Mouse (Mus musculus): ENCODE measurements around the gene Card10.

DNA sequence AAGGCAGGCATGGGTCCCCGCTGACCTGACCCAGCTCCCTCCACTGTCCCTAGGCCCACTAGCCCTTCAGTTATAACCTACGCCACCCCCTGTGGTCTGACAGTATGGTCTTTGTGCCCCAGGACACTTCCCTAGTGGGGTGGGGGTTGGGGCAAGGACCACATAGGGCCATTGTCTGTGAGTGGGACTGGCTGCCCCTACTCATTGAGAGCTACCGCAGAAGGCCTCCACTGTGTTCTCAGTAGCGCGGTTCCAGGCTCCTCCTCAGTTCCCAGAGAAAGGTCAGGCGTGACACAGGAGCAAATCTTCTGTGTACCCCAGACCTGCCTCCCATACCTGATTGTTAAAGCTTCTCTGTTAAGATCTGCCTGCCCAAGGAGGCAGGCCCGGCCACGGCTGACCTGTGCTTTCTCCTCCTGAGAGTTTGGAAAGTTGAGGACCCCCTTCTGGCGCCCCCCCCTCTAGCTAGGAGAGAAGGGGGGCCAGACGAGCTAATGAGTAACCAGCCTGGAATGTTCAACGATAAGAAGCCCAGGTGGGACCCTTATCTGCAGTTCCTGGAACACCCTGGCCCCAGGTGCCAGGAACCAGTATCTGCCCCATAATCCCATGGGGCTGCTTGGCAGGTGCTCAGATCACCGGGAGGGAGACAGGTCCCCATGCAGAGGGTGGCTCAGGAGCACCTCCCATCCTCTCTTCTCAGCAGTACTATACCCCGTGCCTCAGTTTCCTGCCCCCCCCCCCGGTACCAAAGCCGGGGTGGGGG, 47.4 kb upstream of the Card10 start:
- TF ChIP-seq EP300 (IDR thresholded peaks at IDR 0.05; ENCODE audit: insufficient read depth, low read depth, low read length) (no peak), CTCF (IDR thresholded peaks at IDR 0.05) (no peak)

All from heart, adult 2 months (tissue).